Mouse (Mus musculus) monocyte, adult 2 months (primary cell): Measurements from ENCODE around the gene Cryzl2.

Source experiments
- DNase-seq, 2 experiments: peaks; one replicate each; pipeline ENCODE4 v3.0.0; 2022; ENCODE audit warnings: low spot score in 2 of 2, low read depth in 1 of 2

The Cryzl2 gene

GRCm38 (mm10) chr1:157525692-157526354 is 67.4 kb downstream of the Cryzl2 start:
- no peak for DNase-seq

- DNase-seq, result no peak
Observed at GRCm38 (mm10) chr1:157526625-157527024, 68.2 kb downstream of the Cryzl2 start.

GRCm38 (mm10) chr1:157532826-157533460 is 74.6 kb downstream of the Cryzl2 start:
- no peak for DNase-seq

- no peak for DNase-seq
Observed at GRCm38 (mm10) chr1:157535571-157535970, 77.2 kb downstream of the Cryzl2 start.

- no peak for DNase-seq
Observed at GRCm38 (mm10) chr1:157536471-157536870, 78.1 kb downstream of the Cryzl2 start.

- DNase-seq, result no peak
Observed at GRCm38 (mm10) chr1:157537636-157538035, 79.3 kb downstream of the Cryzl2 start.
